Mouse (Mus musculus) liver (tissue): Measurements from ENCODE around the gene Prpf3.
"Not testable (repeated sequence)": the region's sequence is repeated elsewhere in the genome, so short reads cannot be mapped to it uniquely, and the experiment has no call there.

Experiments used
- DNase-seq: peaks from one replicate; pipeline ENCODE4 v3.0.0-alpha.2; 2020; ENCODE audit warnings: mixed read lengths

The Prpf3 gene

GRCm38 (mm10) chr3:95818571-95819288 is 37.0 kb downstream of the Prpf3 start, which contains the start of gene Rprd2:
Gene Rprd2 (minus strand): TSS chr3:95818863.
- DNase-seq: peak; percentile 87

GRCm38 (mm10) chr3:95818026-95818511 is 37.6 kb downstream of the Prpf3 start:
- DNase-seq: peak; percentile 54

GRCm38 (mm10) chr3:95816681-95817080 is 39.0 kb downstream of the Prpf3 start:
- DNase-seq: no peak

- DNase-seq: no peak
Measured at GRCm38 (mm10) chr3:95808384-95808783, 47.3 kb downstream of the Prpf3 start.

- DNase-seq: not testable (repeated sequence)
Measured at GRCm38 (mm10) chr3:95807630-95808029, 48.1 kb downstream of the Prpf3 start.

GRCm38 (mm10) chr3:95806677-95807076 is 49.0 kb downstream of the Prpf3 start:
- DNase-seq: no peak

- no peak for DNase-seq
Measured at GRCm38 (mm10) chr3:95803851-95804250, 51.8 kb downstream of the Prpf3 start.

- no peak for DNase-seq
Measured at GRCm38 (mm10) chr3:95798756-95799155, 56.9 kb downstream of the Prpf3 start.

- DNase-seq: no peak
Measured at GRCm38 (mm10) chr3:95794299-95794698, 61.4 kb downstream of the Prpf3 start.

GRCm38 (mm10) chr3:95793662-95794061 is 62.0 kb downstream of the Prpf3 start:
- DNase-seq: no peak

- no peak for DNase-seq
Measured at GRCm38 (mm10) chr3:95785501-95785900, 70.2 kb downstream of the Prpf3 start.
